Mouse (Mus musculus) megakaryocyte, adult 5-6 weeks (primary cell): ENCODE measurements at regions not wholly inside any gene's neighbourhood (a gene's known extent, or its start where the extent isn't known, plus 50 kb on each side); places are given as distances from the start of the nearest gene placed in this dataset.
A peak's percentile ranks its signal among the peaks of the same experiment; 100 is the strongest.

Source experiments
- ATAC-seq: 2 replicates; pipeline ENCODE4 v1.8.0; 2016; ENCODE audit warnings: mild to moderate bottlenecking, inconsistent platforms; ENCODE audit not compliant: poor library complexity, severe bottlenecking

- no peak for ATAC-seq
Measured at GRCm38 (mm10) chr2:128367266-128368150, 223.5 kb upstream of the Spdye4c start.

- no peak for ATAC-seq
Measured at GRCm38 (mm10) chr2:128368534-128369273, 222.3 kb upstream of the Spdye4c start.

GRCm38 (mm10) chr2:128370821-128371220, 220.2 kb upstream of the Spdye4c start:
- ATAC-seq = no peak

- ATAC-seq = no peak
Measured at GRCm38 (mm10) chr2:128372204-128372603, 218.8 kb upstream of the Spdye4c start.

GRCm38 (mm10) chr2:128373363-128374252, 217.4 kb upstream of the Spdye4c start:
- ATAC-seq = peak; percentile 97

DNA sequence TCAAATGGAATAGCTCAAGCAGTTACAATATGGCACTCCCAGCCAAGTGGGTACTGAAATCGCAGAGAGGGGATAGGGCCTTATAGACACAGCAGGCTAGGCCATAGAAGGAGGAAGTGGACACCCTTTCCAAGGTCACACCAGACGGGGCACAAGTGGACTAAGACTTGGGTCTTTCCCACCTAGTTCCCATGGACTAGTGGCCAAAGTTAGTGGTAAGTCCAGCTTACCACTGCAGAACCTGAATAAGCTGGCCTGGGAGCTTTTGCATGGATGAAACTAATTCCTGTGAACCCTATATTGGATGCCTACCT, 216.8 kb upstream of the Spdye4c start:
- ATAC-seq = peak; percentile 81

GRCm38 (mm10) chr2:128374926-128375325, 216.1 kb upstream of the Spdye4c start:
- ATAC-seq = no peak

DNA sequence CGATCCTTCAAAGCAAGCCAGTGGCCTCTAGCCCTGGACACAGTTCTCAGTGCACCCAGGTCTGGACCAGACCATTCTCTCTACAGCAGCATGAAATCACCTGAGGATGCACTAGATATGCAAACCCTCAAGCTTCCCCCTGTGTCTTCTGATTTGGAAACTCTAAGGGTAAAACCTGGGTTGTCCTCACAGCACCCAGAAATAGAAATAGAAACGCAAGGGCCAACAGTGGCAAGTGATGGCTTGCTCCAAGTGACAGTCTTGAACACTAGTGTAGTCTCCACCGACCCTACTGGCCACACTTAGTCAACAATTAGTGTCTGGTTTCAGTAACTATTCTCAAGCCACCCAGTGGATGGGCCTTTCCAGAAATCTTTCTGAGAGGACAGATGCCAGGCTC, 215.2 kb upstream of the Spdye4c start:
- ATAC-seq = no peak

DNA sequence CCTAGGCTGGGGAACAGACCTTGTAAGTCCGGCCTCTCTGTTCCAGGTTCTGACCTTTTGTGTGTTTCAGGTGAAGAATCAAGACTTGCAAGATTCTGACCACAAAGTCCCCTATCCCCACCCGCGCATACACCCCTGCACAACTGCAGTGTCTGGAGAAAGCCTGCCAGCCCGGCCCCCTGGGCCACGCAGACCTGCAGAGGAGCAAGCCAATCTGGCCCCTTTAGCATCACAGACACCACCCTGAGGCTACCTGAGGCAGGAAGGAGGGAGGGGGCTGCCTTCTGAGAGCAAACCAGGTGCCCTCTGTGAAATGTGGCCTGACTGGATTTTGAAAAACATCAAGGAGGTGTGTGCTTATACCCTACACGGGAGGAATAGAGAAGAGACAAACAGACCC, 213.8 kb upstream of the Spdye4c start:
- no peak for ATAC-seq

DNA sequence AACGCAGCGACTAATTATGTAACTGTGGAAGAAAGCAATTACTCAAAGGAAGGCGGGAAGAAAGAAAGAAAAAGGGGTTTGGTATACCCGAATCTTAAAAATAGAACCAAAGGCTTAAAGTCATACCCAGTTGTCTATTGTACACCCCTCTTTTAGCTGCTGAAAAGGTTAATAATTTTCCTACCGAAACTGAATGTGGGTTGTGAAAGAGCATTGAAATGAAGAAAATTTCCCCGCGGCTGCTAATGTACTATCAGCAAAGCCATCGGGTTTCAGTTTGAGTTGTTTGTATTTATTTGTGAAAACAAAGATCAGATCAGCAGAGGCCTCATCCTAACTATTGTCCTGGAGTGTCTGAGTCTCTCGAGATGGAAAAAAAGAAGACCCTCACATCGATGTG, 213.3 kb upstream of the Spdye4c start:
- no peak for ATAC-seq

DNA sequence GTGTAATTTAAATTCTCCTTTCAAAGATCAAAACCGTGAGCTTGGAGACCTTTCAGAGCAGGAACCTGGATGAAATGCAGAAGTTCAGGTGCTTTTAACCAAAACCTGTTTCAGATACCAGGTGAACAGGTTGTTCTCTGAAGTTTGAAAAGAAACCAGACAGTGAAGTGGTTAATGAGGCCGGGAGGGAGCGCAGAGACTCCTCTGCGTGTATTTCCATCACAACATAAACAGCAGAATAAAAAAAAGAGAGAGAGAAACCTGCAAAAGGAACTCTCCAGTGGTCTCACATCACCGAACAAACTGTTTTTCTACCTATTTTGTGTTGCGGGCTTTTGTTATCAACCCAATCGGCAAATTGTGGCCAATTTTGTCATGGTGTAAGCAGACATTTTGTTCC, 212.6 kb upstream of the Spdye4c start:
- no peak for ATAC-seq

GRCm38 (mm10) chr2:128379151-128379550, 211.9 kb upstream of the Spdye4c start:
- no peak for ATAC-seq

DNA sequence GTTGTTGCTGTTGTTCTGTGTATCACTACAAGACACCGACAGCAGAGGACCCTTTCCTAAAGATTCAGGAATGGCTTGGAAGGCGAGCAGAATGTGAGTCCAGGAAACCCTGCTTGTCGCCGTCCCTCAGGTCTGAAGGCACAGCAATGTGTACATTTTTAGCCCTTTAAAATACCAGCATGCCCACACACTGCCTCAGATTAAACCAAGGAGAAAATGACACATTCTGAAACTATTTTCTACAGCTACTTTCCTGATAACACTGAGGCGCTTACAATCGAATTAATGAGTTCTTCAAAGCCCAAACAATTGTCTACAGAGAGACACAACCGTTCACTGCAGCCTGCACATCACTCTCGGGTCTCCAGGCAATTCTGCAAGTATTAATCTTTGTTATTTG, 211.5 kb upstream of the Spdye4c start:
- ATAC-seq = no peak

DNA sequence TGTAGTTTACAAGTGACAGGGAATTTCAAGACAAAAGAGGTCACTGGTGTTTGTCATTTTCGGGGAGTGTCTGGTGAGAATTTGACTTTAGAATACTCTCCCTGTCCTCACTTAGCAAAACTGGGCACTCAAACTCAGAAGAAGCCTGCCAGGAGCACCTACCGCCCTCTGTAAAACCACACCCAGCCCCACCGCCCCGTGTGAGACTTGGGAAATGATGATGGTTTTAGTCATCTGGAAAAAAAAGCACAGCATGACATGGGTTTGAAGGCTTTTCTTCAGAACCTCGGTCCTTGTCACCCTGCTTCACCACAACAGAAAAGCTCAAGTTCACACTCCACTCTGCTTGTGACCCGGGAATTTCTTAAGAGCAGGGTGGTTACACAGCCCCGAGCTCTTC, 210.4 kb upstream of the Spdye4c start:
- no peak for ATAC-seq

DNA sequence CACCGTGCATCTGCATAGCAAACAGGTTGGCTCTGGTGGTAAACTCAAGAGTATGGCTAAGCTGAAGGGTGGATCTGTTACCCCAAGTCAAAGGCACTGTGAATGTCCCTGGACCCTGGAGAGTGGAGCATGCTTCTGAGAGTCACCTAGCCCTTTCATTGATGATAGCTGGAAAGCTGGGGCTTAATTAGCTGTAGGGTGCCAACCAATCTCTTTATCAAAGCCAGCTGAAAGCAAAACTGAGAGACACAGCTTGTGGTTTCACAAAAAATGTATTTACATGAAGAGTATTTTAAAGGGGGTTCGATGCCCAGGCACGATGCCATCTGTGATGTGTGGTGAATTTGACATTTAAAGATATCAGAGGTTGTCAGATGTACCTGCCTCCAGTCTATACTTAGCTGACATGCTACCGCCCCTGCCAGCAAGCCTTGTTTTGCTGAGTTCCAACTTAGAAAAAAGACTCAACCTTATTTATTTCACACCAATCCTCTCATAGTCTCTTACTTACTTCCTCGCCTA, 209.3 kb upstream of the Spdye4c start:
- no peak for ATAC-seq

GRCm38 (mm10) chr2:128382473-128382872, 208.5 kb upstream of the Spdye4c start:
- ATAC-seq = no peak

GRCm38 (mm10) chr2:128384612-128385011, 206.4 kb upstream of the Spdye4c start:
- no peak for ATAC-seq

DNA sequence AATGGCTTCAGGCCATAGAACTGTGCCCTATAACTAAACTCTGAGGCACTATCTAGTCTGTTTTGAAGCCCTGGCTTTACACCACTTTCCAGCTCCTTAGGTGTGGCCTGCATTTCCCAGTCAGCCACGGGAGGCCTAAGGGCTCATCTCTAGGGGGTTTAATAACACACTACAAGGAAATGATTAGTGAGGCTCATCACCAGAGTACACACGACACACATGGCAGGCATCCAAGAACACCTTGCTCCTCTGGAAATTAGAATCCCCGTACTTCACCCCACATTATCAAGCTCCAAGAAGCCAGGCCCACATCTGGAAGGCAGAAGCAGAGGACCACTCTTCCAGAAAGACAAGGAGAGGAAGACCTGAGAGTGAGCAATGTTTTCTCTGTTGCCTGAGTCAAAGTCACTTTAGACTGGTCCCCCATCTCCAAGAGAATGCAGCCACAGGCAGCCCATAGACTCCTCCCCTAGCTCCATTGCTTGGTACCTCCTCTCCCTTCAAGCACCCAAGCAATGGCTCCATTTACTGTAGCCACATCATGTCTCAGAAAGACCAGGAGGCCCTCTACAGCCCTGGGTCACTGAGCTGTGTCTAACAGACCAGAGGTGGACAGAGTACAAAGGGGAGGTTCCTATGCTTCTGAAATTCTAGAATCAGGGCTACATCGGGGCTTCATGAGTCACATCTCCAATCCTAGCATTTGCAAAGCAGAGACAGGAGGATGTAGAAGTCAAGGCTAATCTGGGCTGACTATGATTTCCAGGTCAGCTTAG, 204.0 kb upstream of the Spdye4c start:
- ATAC-seq = no peak

DNA sequence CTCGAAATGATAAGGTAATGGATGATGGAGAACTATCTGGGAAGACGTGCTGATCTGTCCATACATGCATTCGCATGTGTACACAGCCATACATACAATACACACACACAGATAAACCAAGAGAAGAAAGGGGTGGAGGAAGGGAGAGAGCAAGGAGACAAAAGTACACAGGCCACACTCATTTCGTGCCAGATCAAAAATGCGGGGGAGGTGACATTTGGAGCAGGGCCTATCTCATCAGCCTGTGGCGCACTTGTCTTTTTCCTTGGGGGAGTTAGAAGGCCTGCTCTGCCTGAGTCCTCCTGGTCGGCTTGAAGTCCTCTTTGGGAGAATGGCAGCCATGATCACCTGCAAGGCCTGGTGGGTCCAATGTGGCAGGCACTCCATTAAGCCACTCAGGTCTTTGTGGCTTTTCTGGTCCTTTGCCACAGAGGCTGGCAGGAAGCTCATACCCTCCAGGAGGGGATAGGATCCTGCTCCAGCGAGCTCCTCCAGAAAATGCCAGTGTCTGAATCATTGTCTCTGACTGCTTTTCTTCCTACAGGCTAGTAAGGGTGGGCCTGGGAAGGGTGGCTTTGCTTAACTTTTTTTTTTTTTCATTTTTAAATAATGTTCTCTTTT, 203.0 kb upstream of the Spdye4c start:
- ATAC-seq = no peak
